Mouse (Mus musculus) gastrocnemius, adult 18-20 months (tissue): ENCODE results near the gene Hspa12b. TPM values are rescaled to one million over a fixed set of nuclear protein-coding genes. Genes with fewer than 3 reads are reported as not detected.
A peak's percentile ranks its signal among the peaks of the same experiment; 100 is the strongest.

Experiments
- DNase-seq: peaks from one replicate; pipeline ENCODE4 v3.0.0; 2021; ENCODE audit warnings: low spot score
- total RNA-seq, 2 experiments: library from RNA; stranded (reverse); gene quantifications; 2 replicates each; pipeline ENCODE4 v1.2.3; 2021

Hspa12b gene
- total RNA-seq, 2 experiments from 2014 or later, result 8.9 to 14.9 TPM

DNA sequence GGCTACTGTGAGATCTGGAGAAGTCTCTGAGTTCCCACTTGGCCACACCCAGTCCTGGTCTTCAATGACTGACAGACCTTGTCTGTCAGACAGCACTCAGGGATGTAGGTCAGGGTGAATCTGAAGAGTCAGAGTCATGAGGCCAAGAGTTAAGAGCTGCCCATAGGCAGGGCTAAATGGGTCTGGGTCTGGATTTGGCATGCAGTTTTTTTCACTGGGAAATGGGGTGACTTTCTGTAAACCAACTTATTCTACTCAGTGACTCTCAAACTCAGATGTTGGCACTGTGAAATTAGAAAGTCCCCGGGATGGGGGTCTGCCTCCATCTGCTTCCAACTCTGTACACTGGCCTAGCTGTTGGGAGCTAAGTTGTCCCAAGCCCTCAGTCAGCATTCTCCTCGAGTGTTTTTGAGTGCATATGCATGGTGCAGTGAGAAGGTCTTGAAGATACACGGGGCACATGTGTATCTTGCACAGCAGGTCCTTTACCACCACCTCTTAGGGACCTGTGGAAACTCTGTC, 1.6 kb downstream of the Hspa12b start:
- no peak for DNase-seq

DNA sequence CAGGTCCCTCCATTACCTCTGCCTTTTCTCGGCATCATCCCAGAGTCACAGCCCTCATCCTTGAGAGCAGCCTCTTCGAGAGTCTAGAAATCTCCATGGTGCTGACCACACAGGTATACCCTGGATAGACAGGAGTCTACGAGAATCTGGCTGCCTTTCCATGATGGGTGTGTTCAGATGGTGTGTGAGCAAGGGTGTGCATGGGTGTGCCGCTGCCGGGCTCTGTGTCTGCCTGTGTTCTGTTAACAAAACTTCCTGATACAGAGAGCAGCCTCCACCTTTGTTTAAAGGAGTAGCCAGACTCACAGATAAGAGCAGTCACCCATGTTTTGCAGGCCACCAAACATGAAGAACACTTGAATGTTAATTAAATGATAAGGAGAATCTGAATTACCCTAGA, 2.8 kb downstream of the Hspa12b start:
- DNase-seq, result no peak

DNA sequence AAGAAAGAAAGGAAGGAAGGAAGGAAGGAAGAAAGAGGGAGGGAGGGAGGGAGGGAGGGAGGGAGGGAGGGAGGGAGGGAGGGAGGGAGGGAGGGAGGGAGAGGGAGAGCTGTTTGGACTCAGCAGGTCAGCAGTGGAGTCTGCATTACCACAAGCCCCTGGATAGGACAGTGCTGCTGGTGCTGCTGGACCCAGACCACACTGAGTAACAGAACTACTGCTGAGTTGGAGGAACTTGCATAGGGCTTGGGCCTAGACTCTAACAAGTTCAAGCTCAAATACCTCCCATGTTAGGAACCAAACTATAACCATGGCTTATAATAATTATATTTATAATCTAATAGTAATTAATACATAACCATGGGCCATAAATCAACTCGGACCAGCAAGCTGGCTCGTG, 3.8 kb downstream of the Hspa12b start:
- DNase-seq, result no peak

DNA sequence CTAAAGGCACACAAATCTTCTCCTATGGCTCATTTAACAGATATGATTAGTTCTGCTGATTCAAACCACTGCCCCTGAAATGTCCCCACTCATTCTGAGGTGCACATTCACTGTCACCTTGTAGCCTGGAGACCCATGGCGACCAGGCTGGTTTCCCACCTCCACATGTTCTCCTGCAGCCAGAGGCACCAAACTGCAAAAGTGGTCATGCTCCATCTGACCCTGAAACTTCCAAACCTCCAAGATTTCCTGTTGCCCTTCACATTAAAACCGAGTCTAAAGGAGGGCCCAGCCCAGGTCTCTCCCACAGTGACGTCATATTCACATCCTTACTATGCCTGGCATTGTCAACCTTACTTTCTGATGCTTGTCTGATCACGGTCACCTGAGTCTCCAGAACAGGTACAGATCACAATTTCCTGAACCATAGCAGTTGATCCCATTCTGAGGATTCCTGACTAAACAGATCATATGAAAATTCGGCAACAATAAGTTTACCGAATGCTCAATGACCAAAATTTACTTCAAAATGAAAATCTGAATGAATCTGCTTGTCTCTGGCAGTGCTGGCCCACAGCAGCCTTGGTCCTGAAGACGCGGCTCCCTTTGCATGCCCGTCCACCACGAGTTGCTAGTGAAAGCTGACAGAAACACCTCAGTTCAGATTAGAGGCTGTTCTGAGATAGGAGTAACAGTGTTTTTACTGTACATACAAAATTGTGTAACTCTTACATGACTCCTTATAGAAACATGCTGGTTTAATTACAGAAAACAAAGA, 5.2 kb downstream of the Hspa12b start:
- no peak for DNase-seq

- no peak for DNase-seq
Observed at GRCm38 (mm10) chr2:131132930-131133547, 6.0 kb downstream of the Hspa12b start, which contains the start of gene Gm11037. Gm11037 (plus strand) TSS chr2:131133497.

DNA sequence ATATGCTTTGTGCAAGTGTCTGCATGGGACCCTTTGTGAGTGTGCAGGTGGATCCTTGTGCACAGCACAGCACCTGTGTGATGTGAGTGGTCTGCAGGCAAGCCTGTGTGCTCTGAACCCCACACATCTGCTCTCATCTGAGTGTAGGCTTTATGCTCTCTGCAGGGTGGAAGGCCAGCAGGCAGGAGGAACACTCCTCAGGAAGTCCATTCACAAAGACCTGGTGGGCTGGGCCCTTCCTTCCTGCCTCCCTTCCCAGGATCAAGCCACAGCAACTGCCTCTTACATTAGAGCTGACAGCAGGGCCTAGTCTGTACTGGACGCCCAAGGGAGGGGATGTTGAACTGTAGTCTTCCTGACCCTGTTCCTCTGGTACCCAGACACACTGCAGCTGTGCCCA, 7.3 kb downstream of the Hspa12b start:
- no peak for DNase-seq

- DNase-seq, result no peak
Observed at GRCm38 (mm10) chr2:131134826-131135400, 7.8 kb downstream of the Hspa12b start.

GRCm38 (mm10) chr2:131135521-131136139, 8.6 kb downstream of the Hspa12b start:
- no peak for DNase-seq

- no peak for DNase-seq
Observed at GRCm38 (mm10) chr2:131138296-131138695, 11.2 kb downstream of the Hspa12b start.

DNA sequence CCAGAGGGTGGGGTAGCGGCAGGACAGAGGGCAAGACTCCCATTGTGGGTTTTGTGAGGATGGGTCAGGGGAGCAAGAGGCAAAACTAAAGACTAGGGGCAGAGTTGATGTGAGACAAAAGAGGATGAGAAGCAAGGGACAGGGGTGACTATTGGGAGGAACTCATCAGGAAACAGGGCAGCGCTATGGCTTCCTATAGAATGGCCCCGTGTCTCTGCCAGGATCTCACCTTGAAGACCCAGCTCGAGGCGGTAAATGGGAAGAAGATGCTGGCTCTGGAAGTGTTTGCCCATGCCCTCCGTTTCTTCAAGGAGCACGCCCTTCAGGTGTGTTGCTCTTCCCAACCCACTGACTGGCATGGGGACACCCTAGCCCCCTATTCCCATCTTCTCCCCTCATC, 11.7 kb downstream of the Hspa12b start:
- DNase-seq, result no peak

DNA sequence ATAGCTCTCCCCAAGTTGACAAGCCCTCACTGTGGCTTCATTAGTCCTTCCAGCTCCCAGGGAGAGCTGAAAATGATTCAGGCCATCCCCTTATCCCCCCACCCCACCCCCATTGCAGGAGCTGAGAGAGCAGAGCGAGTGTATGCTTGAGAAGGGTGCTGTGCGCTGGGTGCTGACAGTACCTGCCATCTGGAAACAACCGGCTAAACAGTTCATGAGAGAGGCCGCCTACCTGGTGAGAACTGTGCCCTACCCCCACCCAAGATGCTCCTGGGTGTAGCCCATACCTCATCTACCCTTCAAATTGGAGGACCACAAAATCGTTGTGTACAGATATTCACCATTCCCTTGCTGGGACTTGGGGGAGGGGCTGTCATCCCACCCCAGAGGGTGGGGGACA, 12.2 kb downstream of the Hspa12b start:
- DNase-seq, result no peak

GRCm38 (mm10) chr2:131139886-131140532, 12.9 kb downstream of the Hspa12b start:
- no peak for DNase-seq

DNA sequence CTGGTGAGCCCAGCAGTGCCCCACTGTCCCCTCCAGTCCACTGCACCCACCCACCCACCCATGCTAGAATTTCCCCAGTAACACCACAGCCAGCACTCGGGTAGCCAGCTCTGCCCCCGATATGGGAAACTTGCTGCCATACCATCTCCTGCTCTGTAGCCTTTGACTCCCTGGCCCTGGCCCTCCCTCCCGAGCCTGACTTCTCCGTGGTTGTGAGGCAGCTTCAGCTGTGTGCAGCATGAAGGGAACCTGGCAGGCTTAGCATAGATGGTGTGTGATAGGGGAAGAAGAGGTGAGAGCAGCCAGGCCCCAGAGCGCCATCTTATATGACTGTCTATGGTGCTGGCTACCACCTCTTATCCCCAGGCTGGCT, 13.4 kb downstream of the Hspa12b start:
- no peak for DNase-seq

DNA sequence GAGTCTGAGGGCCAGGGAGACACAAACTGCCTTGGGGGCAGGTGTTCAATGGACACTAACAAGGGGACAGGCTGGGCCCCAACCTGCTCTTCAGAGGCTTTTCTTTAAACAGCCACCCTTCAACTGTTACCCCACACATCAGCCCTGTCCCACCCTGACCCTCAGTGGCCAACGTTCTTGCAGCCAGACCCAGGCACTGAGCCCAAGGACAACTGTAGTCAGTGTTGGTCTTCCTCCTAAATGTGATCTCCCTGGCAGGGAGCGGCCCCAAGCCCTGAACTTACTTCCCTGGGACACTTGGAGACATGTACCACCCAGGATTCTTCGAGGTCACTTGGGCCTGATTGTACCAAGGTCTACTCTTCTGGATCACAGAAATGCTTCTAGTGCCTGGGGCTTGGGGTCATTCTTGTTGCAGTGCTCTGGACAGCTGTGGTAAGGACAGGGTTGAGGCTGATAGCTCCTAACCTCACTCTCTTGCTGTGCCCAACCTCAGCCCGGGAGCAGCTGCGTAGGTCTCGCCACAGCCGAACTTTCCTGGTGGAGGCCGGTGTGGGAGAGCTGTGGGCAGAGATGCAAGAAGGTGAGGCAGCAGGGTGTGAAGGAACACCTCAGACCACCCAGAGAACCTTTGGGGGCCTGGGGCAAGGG, 14.4 kb downstream of the Hspa12b start:
- no peak for DNase-seq

DNA sequence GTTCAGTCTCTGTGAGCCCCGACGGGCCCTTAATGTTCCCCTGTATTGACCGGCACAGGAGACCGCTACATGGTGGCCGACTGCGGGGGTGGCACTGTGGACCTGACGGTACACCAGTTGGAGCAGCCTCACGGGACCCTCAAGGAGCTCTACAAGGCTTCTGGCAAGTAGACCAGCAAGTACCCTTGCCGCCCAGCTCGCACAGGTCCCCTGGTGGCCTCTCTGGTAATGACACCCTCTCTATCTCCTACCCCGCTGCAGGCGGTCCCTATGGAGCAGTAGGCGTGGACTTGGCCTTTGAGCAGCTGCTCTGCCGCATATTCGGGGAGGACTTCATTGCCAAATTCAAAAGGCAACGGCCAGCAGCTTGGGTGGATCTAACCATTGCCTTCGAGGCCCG, 15.5 kb downstream of the Hspa12b start:
- peak; percentile 86 for DNase-seq

GRCm38 (mm10) chr2:131143007-131143780, 16.1 kb downstream of the Hspa12b start:
- DNase-seq, result no peak

DNA sequence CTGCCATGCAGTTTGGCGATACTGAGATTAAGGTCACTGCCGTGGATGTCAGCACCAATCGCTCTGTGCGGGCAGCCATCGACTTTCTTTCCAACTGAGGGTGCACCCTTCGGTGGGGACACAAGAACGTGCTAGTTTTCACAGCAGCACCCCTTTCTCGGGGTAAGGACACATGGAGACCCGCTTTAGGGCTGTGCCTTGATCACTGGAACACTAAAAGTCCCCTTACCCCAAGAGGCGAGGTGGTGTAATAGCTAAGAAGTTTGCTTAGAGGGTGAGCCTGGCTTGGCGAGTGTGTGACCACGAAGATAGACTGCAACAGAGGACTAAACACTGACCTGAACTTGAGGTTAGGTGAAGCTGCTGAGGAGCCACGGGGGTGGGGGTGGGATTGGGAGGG, 18.0 kb downstream of the Hspa12b start:
- DNase-seq, result no peak

DNA sequence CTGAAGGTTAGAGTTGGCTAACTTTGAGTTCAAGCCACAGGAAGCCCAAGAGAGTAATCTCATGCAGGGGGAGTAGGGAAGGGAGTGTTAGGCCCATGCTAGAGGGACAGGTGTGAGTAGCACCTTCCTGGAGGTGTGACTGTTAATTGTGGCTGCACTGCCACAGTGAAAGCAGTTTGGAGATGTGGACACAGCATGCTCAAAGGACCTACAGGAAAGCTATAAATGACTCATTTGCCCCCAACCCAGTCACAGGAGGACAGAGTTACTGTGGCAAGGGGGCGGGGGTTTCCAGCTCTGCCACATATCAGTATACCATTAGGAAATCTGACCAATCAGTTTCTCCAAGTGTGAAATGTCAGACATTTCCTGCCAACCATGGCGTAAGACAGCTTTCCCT, 18.5 kb downstream of the Hspa12b start:
- DNase-seq, result no peak

DNA sequence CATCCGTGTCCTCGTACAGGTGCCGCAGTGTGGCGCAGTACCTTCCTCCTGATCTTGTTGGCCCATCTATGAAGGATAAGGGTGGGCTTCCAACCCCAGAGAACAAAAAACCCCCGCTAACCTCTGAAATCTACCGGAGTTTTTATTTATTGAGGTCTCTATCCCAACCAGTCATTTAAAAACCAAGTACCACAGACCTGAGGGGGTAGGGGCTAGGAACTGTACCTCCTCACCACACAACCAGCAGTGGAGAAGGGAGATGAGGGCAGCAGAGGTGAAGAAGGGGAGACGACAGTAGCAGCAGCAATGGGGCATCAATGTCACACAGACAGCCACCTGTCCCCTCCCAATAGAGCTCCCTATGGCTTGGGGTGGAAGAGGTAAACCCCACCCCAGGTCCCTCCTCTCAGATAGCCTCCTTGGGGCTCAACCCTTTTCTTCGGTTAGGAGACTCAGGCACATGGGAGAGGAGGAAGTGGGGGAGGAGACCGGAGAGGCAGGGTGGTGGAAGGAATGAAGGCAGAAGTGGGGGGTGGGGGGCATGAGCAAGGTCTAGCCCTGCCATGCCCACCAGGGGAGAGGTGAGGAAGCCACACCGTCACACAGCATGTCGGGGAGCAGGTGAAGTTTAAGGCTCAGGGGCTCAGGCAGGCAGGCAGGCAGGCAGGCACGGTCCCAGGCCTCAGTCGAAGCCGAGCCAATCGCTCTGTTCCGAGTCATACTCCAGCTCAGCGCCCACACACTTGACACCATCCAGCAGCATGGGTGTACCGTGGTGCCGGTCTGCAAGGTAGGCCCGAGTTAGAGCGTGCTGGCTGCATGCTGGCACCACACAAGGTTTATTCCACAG, 19.3 kb downstream of the Hspa12b start:
- no peak for DNase-seq

DNA sequence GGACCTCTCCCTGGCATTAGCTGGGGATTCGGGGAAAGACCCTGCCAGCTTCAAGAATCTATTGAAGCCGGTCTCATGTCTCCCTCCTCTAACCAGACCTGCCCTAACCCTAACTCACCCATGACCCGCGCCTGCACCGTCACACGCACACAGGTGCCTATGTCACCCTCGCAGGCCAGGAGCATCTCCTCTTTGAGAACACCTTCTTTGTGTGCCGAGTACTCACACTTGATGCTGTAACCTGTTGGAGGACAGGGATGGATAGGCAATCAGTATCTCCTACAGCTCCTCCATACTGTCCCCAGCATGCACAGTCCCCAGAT, 19.9 kb downstream of the Hspa12b start:
- DNase-seq, result no peak
